Mouse (Mus musculus) hindbrain, embryonic 12.5 days (tissue): Measurements from ENCODE around the gene Pakap. TPM values are rescaled to one million over a fixed set of nuclear protein-coding genes. Genes with fewer than 3 reads are reported as not detected.
A peak's percentile ranks its signal among the peaks of the same experiment; 100 is the strongest.
"Not testable (repeated sequence)": the region's sequence is repeated elsewhere in the genome, so short reads cannot be mapped to it uniquely, and the experiment has no call there.

Experiments used
- ATAC-seq: fragments of 200-750 bp; cut with Nextera tagmentation; 2 replicates; pipeline ENCODE4 v1.8.0; 2017; ENCODE audit warnings: moderate TSS enrichment; ENCODE audit not compliant: low FRiP score
- H3K27ac ChIP-seq: fragments of 300-500 bp; sonication (generic); 2 replicates; pipeline ENCODE4 v1.5.1; 2016; ENCODE audit warnings: mild to moderate bottlenecking
- H3K27me3 ChIP-seq: fragments of 300-500 bp; sonication (generic); 2 replicates; pipeline ENCODE4 v1.6.1; 2016; ENCODE audit warnings: mild to moderate bottlenecking
- H3K36me3 ChIP-seq: fragments of 300-500 bp; sonication (generic); 2 replicates; pipeline ENCODE4 v1.6.1; 2016; ENCODE audit warnings: mild to moderate bottlenecking
- H3K4me1 ChIP-seq: fragments of 300-500 bp; sonication (generic); 2 replicates; pipeline ENCODE4 v1.6.1; 2016
- H3K4me2 ChIP-seq: fragments of 300-500 bp; sonication (generic); replicated peaks from 2 replicates; pipeline ENCODE4 v1.6.1; 2016; ENCODE audit warnings: mild to moderate bottlenecking
- H3K4me3 ChIP-seq: fragments of 300-500 bp; sonication (generic); 2 replicates; pipeline ENCODE4 v1.5.1; 2016; ENCODE audit warnings: mild to moderate bottlenecking
- H3K9ac ChIP-seq: fragments of 300-500 bp; sonication (generic); 2 replicates; pipeline ENCODE4 v1.6.1; 2016; ENCODE audit warnings: mild to moderate bottlenecking, moderate library complexity
- H3K9me3 ChIP-seq: fragments of 300-500 bp; sonication (generic); replicated peaks from 2 replicates; pipeline ENCODE4 v1.6.1; 2016; ENCODE audit warnings: mild to moderate bottlenecking
- WGBS: fragments of 180-500 bp; shearing (Covaris S2); methylation state at CpG from one replicate; pipeline ENCODE4 v1.1.7; 2016; 5-methylcytosine and 5-hydroxymethylcytosine counted together
- polyA plus RNA-seq: library from polyadenylated mRNA; unstranded; fragments of >200 nt; fragmentation: Nextera tagmentation; extraction: Ambion mirVana; gene quantifications from 2 replicates; pipeline ENCODE4 v1.2.1, GENCODE M21; 2016

The Pakap gene
- polyA plus RNA-seq, 1 experiment from 2014 or later: 28.1 TPM

DNA sequence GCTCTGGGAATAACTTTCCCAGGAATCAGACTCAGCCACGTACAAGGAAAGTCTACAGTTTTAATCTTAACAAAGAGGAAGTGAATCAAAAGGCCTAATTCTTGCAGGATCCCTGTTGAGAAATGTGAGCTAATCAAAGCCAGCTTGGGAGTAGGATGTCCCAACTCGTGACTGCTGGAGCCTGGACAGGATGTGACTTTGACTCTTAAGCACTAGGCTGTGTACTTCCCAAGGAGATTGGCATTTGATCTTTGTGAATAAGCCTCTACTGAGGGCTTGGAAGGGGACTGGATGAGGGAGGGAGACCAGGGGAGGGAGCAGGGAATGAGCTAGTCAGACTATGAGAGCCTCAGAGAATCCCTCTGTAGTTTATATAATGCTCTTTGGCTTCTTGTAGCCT, 298.1 kb downstream of the Pakap start:
- H3K27ac ChIP-seq: no peak overlapping the region
- WGBS: 31% methylated on average over 2 of the region's 2 CpGs
- no peak for ATAC-seq

DNA sequence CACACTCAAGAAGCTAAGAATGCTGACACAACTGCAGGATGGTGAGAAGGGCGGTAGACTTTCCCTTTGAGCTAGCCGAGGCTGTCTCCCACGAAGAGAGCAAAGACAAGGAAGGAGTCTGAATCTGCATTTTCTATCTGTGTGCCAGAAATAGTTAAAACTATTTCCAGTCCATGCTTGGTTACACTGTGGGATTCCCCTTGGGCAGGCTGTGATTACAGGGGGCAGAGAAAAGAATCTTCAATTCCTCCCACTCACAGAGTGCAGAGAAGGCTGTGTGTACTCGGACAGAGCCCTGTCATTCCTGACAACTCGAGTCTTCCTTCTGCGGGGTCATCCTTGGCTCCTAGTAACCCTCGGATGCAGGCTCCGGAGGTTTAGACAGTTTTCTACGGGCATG, 299.0 kb downstream of the Pakap start:
- WGBS: 62% methylated on average over 9 of the region's 9 CpGs
- H3K9ac ChIP-seq: no peak overlapping the region
- no peaks in the 10 kb centered on the region for H3K9me3 ChIP-seq
- no peak overlapping the region for H3K4me2 ChIP-seq
- H3K36me3 ChIP-seq: no peaks in the 10 kb centered on the region
- no peaks in the 10 kb centered on the region for H3K27me3 ChIP-seq
- ATAC-seq: no peak
- no peak overlapping the region for H3K27ac ChIP-seq
- no peak overlapping the region for H3K4me3 ChIP-seq
- peaks cover 12% of the 10 kb centered on the region for H3K4me1 ChIP-seq

More for the DNA sequence above, 298.1 kb downstream of the Pakap start:
- H3K27me3 ChIP-seq: no peaks in the 10 kb centered on the region
- H3K4me2 ChIP-seq: no peak overlapping the region
- no peaks in the 10 kb centered on the region for H3K9me3 ChIP-seq
- no peak overlapping the region for H3K4me3 ChIP-seq
- no peak overlapping the region for H3K9ac ChIP-seq
- H3K36me3 ChIP-seq: no peaks in the 10 kb centered on the region
- peaks cover 12% of the 10 kb centered on the region for H3K4me1 ChIP-seq

DNA sequence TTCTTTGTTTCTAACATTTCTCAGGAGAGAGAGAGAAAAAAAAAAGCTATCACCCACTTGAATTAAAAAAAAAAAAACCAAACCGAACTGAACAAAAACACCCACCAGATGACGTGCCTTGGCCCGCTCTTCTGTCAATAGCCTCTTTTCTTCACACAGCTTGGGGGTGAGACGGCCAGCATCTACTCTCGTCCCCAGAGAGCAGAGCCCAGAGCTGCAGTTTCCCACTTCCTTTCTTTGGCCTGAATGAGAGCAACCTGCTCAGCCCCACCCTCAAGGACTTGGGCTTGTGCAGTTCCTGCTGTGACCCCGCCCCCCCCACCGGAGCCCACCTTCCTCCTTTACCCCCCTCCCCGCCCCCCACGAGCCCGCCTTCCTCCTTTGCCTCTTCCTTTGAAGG, 299.5 kb downstream of the Pakap start:
- ATAC-seq: no peak
- no peaks in the 10 kb centered on the region for H3K36me3 ChIP-seq
- peaks cover 12% of the 10 kb centered on the region for H3K4me1 ChIP-seq
- no peak overlapping the region for H3K9ac ChIP-seq
- no peaks in the 10 kb centered on the region for H3K9me3 ChIP-seq
- H3K27ac ChIP-seq: no peak overlapping the region
- no peak overlapping the region for H3K4me2 ChIP-seq
- H3K4me3 ChIP-seq: no peak overlapping the region
- WGBS: 36% methylated on average over 10 of the region's 10 CpGs
- no peaks in the 10 kb centered on the region for H3K27me3 ChIP-seq

DNA sequence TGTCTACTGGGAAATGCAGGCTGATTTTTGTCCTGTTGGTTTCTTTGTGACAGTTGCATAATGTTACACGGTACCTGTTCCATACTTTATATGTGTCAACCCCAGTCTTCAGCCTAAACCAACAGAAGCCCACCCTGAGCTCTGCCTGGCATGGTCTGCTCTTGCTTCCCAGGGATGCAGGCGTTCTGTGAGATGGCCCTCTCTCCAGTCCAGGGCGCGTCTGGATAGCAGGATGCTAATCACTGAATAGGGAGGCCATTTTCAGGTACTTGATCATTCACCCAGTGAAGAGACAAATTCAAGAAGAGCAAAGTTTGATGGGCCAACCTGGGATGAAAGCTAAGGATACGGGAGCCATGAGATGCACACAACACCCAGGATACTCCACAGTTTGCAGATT, 311.2 kb downstream of the Pakap start:
- no peaks in the 10 kb centered on the region for H3K36me3 ChIP-seq
- peaks cover 1% of the 10 kb centered on the region; the same call in 1 of the 2 replicates for H3K4me1 ChIP-seq
- no peak overlapping the region for H3K27ac ChIP-seq
- no peaks in the 10 kb centered on the region for H3K9me3 ChIP-seq
- H3K9ac ChIP-seq: no peak overlapping the region
- H3K4me2 ChIP-seq: no peak overlapping the region
- 90% methylated on average over 5 of the region's 5 CpGs for WGBS
- ATAC-seq: no peak
- H3K4me3 ChIP-seq: no peak overlapping the region
- H3K27me3 ChIP-seq: no peaks in the 10 kb centered on the region

DNA sequence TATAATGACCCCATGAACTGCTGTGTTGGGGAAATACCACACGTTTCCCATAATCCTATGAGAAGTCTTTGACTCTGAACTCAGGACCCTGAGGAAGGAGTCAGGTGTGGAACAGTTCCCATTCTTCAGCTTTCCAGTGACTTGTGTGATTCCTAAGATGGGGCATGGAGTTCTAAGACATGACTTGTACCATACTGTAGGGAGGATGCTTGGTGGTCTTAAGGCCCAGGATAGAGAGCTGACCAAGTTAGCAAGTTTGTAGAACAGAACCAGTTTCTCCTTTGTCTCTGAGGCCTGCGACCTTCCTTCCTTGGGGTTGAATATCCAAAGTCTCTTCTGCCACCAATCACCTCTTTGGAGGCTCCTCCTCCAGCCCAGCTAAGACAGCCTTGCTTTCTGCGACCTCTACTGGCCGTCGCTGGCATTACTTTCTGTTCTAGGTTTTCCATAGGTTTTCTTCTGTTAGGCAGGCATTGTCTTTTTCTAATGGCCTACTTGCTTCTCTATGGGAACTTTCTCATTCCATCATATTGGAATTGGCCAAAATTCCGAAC, 311.9 kb downstream of the Pakap start:
- 16% methylated on average over 6 of the region's 6 CpGs for WGBS
- no peak overlapping the region for H3K9ac ChIP-seq
- no peak overlapping the region for H3K27ac ChIP-seq
- no peaks in the 10 kb centered on the region for H3K9me3 ChIP-seq
- H3K27me3 ChIP-seq: no peaks in the 10 kb centered on the region
- no peak overlapping the region for H3K4me2 ChIP-seq
- no peaks in the 10 kb centered on the region for H3K36me3 ChIP-seq
- peak; percentile 66; the same call in 1 of the 2 replicates for ATAC-seq
- no peak overlapping the region for H3K4me3 ChIP-seq
- peaks cover 3% of the 10 kb centered on the region; the same call in 1 of the 2 replicates for H3K4me1 ChIP-seq

DNA sequence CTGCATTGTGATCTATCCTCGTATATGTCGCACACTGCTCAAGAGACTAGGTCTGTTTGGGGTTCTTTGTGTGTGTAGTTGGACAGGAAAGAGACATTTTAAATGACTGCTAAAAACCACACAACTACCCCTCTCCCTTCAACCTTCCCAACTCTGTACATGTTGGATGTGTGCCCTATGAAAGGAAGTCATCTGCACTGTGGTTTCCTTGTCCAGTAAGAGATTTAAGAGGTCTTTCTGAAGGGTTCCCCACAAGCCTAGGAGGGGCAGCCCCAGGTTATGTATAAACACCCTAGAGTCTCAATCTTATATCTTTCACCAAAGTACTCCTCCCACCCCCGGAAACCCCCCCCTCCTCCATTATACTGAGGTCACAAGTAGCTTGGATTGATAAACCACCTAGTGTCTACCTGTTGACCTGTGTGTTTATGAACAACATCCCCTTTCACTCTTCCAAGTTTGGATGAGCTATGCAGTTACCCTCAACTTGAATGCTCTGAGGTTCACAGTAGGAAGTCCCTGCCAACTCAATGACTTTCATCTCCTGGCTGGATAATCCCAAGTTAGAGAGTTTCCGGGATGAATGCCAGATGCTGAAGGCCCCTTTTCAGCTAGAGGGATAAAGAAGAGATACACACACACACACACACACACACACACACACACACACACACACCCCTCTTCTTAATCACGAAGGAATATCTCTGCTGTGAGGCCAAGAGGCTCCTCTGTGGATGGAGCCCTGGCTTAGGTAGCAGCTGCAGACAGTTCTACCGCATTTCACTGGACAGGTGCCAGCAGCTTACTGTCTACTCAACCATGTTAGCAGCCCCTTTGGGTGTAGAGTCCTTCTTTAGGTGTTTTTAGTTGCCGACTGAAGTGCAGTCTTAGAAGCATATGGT, 315.8 kb downstream of the Pakap start:
- no peak for ATAC-seq
- no peak overlapping the region for H3K4me2 ChIP-seq
- no peaks in the 10 kb centered on the region for H3K36me3 ChIP-seq
- no peak overlapping the region for H3K9ac ChIP-seq
- H3K9me3 ChIP-seq: no peaks in the 10 kb centered on the region
- H3K4me3 ChIP-seq: no peak overlapping the region
- no peak overlapping the region for H3K27ac ChIP-seq
- peaks cover 12% of the 10 kb centered on the region for H3K4me1 ChIP-seq
- 83% methylated on average over 7 of the region's 7 CpGs for WGBS
- H3K27me3 ChIP-seq: no peaks in the 10 kb centered on the region

DNA sequence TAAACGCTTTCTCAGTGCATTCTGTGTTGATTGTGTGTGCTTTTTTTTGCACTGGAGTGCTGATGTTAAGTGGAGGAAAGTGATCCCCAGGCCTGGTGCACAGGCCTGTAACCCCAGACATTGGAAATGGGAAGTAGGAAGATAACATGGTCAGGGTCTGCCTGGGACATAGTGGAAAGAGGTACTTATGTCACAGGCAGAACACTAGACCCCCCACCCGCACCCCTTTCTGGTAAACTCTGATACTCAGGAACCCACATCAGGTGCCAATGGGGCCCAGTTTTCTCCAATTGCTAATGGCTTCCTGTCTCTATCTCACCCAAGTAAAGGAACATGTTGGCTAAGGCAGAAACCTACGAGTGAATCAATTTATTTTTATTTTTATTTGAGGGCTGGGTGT, 316.5 kb downstream of the Pakap start:
- no peak overlapping the region for H3K27ac ChIP-seq
- no peak overlapping the region for H3K4me3 ChIP-seq
- no peaks in the 10 kb centered on the region for H3K9me3 ChIP-seq
- H3K36me3 ChIP-seq: no peaks in the 10 kb centered on the region
- no peak overlapping the region for H3K9ac ChIP-seq
- WGBS: 94% methylated on average over 3 of the region's 3 CpGs
- H3K4me2 ChIP-seq: no peak overlapping the region
- no peak for ATAC-seq
- no peaks in the 10 kb centered on the region for H3K27me3 ChIP-seq
- peaks cover 12% of the 10 kb centered on the region for H3K4me1 ChIP-seq

DNA sequence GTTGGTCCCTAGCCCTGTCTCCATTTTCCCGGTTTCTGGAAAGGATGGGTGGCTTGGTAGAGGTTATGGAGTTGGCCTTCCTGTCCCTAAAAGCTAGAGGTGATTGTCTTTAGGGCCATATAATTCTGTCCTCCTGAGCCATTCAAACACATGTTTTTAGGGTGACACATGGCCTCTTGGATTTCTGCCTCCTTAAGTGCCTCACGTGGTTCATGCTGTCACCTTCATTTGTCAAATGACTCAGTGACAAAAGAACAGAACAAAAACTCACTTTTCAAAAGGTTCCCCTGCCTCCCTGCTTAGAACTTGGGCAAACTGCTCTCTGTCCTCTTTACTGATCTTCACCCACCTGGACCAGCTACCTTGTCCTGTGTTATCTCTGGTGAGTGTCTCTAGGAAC, 317.2 kb downstream of the Pakap start:
- H3K27ac ChIP-seq: no peak overlapping the region
- no peak overlapping the region for H3K4me3 ChIP-seq
- H3K4me1 ChIP-seq: peaks cover 12% of the 10 kb centered on the region
- no peaks in the 10 kb centered on the region for H3K9me3 ChIP-seq
- WGBS: 66% methylated on average over 2 of the region's 2 CpGs
- no peaks in the 10 kb centered on the region for H3K27me3 ChIP-seq
- H3K36me3 ChIP-seq: no peaks in the 10 kb centered on the region
- ATAC-seq: no peak
- no peak overlapping the region for H3K4me2 ChIP-seq
- H3K9ac ChIP-seq: no peak overlapping the region

DNA sequence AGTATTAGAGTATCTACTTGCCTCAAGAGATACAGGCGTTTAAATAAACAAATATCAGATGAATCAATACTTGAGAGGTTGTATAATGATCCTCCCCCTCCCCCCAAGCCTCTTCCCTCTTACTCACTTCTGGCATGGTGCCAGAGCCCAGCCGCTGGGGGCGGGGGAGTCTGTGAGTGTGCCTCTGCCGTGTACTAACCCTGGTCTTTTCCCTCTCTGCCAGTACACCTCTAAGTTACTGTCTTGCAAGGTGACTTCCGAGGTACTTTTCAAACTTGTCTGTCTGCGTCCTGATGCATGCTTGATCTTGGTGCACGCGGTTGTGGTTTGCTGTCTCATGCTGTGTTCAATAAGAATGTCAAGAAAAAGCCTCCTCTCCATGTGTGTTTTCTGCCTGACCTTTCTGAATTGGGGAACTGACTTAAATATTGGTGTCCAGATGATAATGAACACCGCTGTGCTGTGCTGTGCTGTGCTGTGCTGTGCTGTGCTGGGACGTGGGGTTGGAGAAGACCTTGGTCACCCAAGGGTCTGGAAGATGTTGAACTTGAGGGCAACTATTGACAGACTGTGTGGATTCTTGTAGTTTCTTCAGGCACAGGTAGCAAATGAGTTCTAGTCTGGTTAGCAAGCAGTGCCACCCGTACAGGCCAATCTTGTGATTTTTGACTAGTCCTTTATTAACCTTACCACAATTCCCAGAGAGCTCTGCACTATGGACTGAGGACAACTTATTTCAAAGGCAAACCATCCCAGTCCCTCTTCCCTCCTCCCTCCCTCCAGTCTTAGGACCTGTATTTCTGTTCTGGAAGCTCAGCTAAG, 318.3 kb downstream of the Pakap start:
- Histone ChIP-seq H3K27ac (no peak overlapping the region), H3K4me2 (no peak overlapping the region), H3K9me3 (no peaks in the 10 kb centered on the region), H3K4me1 (peaks cover 16% of the 10 kb centered on the region), H3K4me3 (no peak overlapping the region), H3K27me3 (no peaks in the 10 kb centered on the region), H3K9ac (no peak overlapping the region), H3K36me3 (no peaks in the 10 kb centered on the region)
- WGBS: 55% methylated on average over 11 of the region's 11 CpGs
- ATAC-seq: peak; percentile 81

DNA sequence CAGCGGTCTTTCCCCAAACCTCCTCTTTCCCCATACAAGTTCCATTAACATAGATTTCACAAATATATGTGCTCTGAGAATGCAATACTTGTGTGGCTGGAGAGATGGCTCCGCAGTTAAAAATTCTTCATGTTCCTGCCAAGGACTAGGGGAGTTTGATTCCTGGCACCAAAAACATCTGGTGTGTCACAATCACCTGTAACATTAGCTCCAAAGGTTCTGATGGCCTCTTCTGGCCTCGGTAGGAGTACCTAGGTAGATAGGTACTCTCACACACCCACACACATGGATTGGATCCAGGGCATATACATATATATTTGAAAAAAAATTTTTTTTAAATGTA, 318.9 kb downstream of the Pakap start:
- Histone ChIP-seq H3K27ac (no peak overlapping the region), H3K36me3 (no peaks in the 10 kb centered on the region), H3K4me2 (no peak overlapping the region), H3K4me1 (peaks cover 22% of the 10 kb centered on the region), H3K4me3 (no peak overlapping the region), H3K27me3 (no peaks in the 10 kb centered on the region), H3K9ac (no peak overlapping the region), H3K9me3 (no peaks in the 10 kb centered on the region)
- WGBS: 93% methylated on average over 3 of the region's 3 CpGs
- no peak for ATAC-seq

DNA sequence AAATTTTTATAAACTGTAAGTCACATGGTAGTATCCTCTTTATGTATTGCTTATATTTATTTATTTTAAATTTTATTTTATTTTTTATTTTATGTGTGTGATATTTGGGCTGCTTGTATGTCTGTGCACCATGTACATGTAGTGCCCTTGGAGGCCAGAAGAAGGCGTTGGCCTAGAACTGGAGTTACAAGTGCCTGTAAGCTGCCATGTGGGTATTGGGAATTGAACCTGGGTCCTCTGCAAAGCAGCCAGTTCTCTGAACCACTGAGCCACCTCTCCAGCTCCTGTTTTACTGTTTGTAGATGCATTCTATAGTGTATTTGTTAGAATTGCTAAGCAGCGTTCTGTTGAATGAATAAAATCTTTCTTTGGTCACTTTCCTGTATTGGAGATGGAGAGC, 320.3 kb downstream of the Pakap start:
- peaks cover 26% of the 10 kb centered on the region for H3K4me1 ChIP-seq

DNA sequence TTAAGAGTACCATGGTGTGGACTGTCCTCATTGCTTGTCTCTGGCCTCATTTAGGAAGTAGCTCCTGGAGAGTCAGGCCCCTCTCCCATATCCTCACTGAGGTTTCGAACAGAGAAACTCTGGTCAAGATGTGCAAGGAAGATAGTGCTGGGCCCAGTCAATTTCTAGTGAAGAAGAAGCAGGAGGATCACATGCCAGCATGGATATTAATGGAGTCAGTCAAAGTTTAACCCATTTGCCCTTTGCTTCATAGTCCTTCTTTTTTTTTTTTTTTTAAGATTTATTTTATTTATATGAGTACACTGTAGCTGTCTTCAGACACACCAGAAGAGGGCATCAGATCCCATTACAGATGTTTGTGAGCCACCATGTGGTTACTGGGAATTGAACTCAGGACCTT, 321.0 kb downstream of the Pakap start:
- not testable (repeated sequence) for H3K4me2 ChIP-seq, H3K27me3 ChIP-seq, H3K4me3 ChIP-seq, H3K36me3 ChIP-seq, H3K27ac ChIP-seq, H3K9ac ChIP-seq, H3K9me3 ChIP-seq, ATAC-seq
- H3K4me1 ChIP-seq: peaks cover 26% of the 10 kb centered on the region
- 95% methylated on average over 1 of the region's 1 CpGs for WGBS

More for the DNA sequence above, 320.3 kb downstream of the Pakap start:
- H3K36me3 ChIP-seq: no peaks in the 10 kb centered on the region
- WGBS: 100% methylated on average over 2 of the region's 2 CpGs
- no peaks in the 10 kb centered on the region for H3K27me3 ChIP-seq
- no peak overlapping the region for H3K4me3 ChIP-seq
- no peaks in the 10 kb centered on the region for H3K9me3 ChIP-seq
- no peak overlapping the region for H3K4me2 ChIP-seq
- no peak overlapping the region for H3K27ac ChIP-seq
- H3K9ac ChIP-seq: no peak overlapping the region
- ATAC-seq: no peak
